Mouse (Mus musculus) stomach, postnatal 0 days (tissue): ENCODE data around the gene Nuak2. TPM values are rescaled to one million over a fixed set of nuclear protein-coding genes. Genes with fewer than 3 reads are reported as not detected.

Experiments used
- ATAC-seq: fragments of 200-750 bp; cut with Nextera tagmentation; 2 replicates; pipeline ENCODE4 v1.8.0; 2017; ENCODE audit not compliant: low FRiP score, low TSS enrichment
- DNase-seq: peaks from one replicate; pipeline ENCODE4 v3.0.0-alpha.2; 2016; ENCODE audit warnings: low spot score
- H3K27ac ChIP-seq: fragments of 300-500 bp; sonication (generic); replicated peaks from 2 replicates; pipeline ENCODE4 v1.5.1; 2014; ENCODE audit warnings: mild to moderate bottlenecking, control low read depth
- H3K27me3 ChIP-seq: fragments of 300-500 bp; sonication (generic); 2 replicates; pipeline ENCODE4 v1.6.1; 2014; ENCODE audit warnings: low read length; ENCODE audit not compliant: control insufficient read depth, insufficient read depth
- H3K36me3 ChIP-seq: fragments of 300-500 bp; sonication (generic); 2 replicates; pipeline ENCODE4 v1.6.1; 2014; ENCODE audit warnings: low read length, mixed read lengths; ENCODE audit not compliant: control insufficient read depth, insufficient read depth
- H3K4me1 ChIP-seq: fragments of 300-500 bp; sonication (generic); replicated peaks from 2 replicates; pipeline ENCODE4 v1.6.1; 2014; ENCODE audit warnings: antibody characterized with exemption; ENCODE audit not compliant: control insufficient read depth, insufficient read depth
- H3K4me2 ChIP-seq: fragments of 300-500 bp; sonication (generic); replicated peaks from 2 replicates; pipeline ENCODE4 v1.6.1; 2014; ENCODE audit warnings: low read depth, mild to moderate bottlenecking, control low read depth, moderate library complexity
- H3K4me3 ChIP-seq: fragments of 300-500 bp; sonication (generic); 2 replicates; pipeline ENCODE4 v1.5.1; 2014; ENCODE audit warnings: low read depth, low read length, control low read depth
- H3K9ac ChIP-seq: fragments of 300-500 bp; sonication (generic); 2 replicates; pipeline ENCODE4 v1.6.1; 2014; ENCODE audit warnings: mild to moderate bottlenecking, low read length, control low read depth, mixed read lengths
- H3K9me3 ChIP-seq: fragments of 300-500 bp; sonication (generic); 2 replicates; pipeline ENCODE4 v1.6.1; 2016; ENCODE audit warnings: low read length; ENCODE audit not compliant: control insufficient read depth
- CTCF ChIP-seq: IDR thresholded peaks from 2 replicates; pipeline ENCODE4 v1.5.1; 2016; ENCODE audit warnings: antibody characterized with exemption, low read depth, mild to moderate bottlenecking, moderate library complexity
- EP300 ChIP-seq: optimal IDR thresholded peaks from 2 replicates; pipeline ENCODE3; 2016; ENCODE audit warnings: antibody characterized with exemption
- WGBS: fragments of 180-500 bp; shearing (Covaris S2); extraction: QIAGEN DNeasy Blood & Tissue Kit; methylation state at CpG from one replicate; pipeline ENCODE4 v1.1.7; 2014; 5-methylcytosine and 5-hydroxymethylcytosine counted together
- polyA plus RNA-seq: library from polyadenylated mRNA; unstranded; fragments of >200 nt; fragmentation: Nextera tagmentation; extraction: Ambion mirVana; gene quantifications from 2 replicates; pipeline ENCODE4 v1.2.1, GENCODE M21; 2015

Gene Nuak2
- polyA plus RNA-seq, 1 experiment from 2014 or later = 6.2 TPM

DNA sequence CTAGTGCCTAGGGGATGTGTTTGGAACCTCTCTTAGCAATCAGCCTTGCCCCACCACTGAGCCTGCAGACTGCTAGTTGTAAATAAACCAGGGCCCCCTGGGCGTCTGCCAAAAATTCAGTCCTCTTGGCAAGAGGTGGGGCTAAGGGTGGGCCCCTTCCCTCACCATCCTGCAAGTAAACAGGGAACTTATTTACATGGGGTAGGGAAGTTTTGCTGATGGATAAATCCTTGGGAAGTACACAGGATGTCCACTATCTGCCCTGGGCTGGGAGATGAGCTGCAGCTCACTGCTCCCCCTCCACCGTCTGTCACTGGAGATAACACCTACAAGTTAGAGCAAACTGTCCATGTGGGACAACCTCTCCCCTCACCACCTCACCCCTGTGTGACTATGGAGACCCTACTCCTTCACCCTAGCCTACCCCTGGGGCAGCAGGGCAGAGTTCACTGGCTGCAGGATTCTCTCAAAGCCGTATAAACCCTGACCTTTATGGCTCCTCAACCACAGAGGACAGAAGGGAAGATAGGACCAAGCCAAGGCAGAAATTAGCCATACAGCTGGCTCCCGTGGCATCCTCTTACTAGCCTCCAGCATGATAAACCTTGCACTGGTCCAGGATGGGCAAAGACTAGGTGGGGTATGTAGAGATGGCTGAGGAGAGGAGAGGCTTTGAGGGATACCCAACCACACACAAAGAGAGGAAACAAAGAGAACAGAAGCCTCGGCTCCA, 58.4 kb downstream of the Nuak2 start:
- no peaks in the 10 kb centered on the region for H3K9me3 ChIP-seq
- H3K4me3 ChIP-seq = no peak overlapping the region
- H3K4me2 ChIP-seq = no peak overlapping the region
- DNase-seq = no peak
- TF ChIP-seq CTCF (no peak), EP300 (no peak)
- H3K36me3 ChIP-seq = no peaks in the 10 kb centered on the region
- WGBS = 39% methylated on average over 5 of the region's 5 CpGs
- H3K27me3 ChIP-seq = no peaks in the 10 kb centered on the region
- H3K4me1 ChIP-seq = peaks cover 13% of the 10 kb centered on the region
- 0 out of 2 replicates have a peak, but pooled peaks have one; percentile 6 for ATAC-seq
- H3K27ac ChIP-seq = 0 out of 2 replicates have a peak overlapping the region, but pooled peaks have one; percentile 24
- no peak overlapping the region for H3K9ac ChIP-seq

DNA sequence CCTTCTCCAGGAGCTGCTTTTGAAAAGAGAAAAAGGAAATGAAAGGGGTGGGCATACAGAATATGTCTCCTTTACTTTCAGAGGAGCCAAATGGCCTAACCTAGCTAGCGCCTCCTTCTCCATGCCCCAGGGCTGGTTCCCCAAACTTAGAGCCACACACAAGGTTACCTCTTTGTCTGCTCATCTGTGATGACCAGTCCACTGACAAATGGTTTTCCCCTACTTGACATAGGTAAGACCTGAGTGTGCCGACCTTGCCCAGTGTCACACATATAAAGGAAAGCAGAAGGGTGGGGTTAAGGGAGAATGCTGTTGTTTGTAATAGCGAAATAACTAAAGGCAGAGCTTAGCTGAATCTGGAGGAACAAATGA, 58.9 kb downstream of the Nuak2 start:
- H3K36me3 ChIP-seq = no peaks in the 10 kb centered on the region
- H3K9me3 ChIP-seq = no peaks in the 10 kb centered on the region
- no peak overlapping the region for H3K4me2 ChIP-seq
- no peak overlapping the region for H3K9ac ChIP-seq
- 62% methylated on average over 3 of the region's 3 CpGs for WGBS
- no peak overlapping the region for H3K27ac ChIP-seq
- H3K27me3 ChIP-seq = no peaks in the 10 kb centered on the region
- no peak overlapping the region for H3K4me3 ChIP-seq
- ATAC-seq = no peak
- peaks cover 13% of the 10 kb centered on the region for H3K4me1 ChIP-seq
- TF ChIP-seq CTCF (no peak), EP300 (no peak)
- no peak for DNase-seq

DNA sequence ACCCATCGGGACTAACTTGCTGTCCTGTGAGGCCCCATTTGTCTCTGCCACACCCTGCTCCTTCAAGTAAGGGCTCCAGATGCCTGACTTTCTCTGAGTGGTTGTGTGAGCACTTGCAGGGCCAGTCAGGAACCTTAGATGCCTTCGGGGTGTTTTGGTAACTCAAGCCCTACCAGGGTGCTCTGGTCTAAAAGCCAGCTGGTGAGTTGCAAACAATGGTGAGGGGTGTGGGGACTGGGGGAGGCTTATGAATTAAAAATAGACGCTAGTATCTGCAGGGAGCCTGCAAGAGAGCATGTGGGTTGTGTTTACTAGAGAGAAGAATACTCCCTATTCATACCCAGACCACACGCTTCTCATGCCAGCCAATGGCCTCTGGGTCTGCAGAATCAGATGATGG, 59.3 kb downstream of the Nuak2 start:
- DNase-seq (no peak), ATAC-seq (no peak)
- H3K4me2 ChIP-seq = no peak overlapping the region
- TF ChIP-seq EP300 = no peak
- TF ChIP-seq CTCF = no peak
- no peaks in the 10 kb centered on the region for H3K36me3 ChIP-seq
- H3K9me3 ChIP-seq = no peaks in the 10 kb centered on the region
- no peak overlapping the region for H3K27ac ChIP-seq
- H3K27me3 ChIP-seq = no peaks in the 10 kb centered on the region
- H3K4me3 ChIP-seq = no peak overlapping the region
- no peak overlapping the region for H3K9ac ChIP-seq
- H3K4me1 ChIP-seq = peaks cover 13% of the 10 kb centered on the region
- 28% methylated on average over 4 of the region's 4 CpGs for WGBS

DNA sequence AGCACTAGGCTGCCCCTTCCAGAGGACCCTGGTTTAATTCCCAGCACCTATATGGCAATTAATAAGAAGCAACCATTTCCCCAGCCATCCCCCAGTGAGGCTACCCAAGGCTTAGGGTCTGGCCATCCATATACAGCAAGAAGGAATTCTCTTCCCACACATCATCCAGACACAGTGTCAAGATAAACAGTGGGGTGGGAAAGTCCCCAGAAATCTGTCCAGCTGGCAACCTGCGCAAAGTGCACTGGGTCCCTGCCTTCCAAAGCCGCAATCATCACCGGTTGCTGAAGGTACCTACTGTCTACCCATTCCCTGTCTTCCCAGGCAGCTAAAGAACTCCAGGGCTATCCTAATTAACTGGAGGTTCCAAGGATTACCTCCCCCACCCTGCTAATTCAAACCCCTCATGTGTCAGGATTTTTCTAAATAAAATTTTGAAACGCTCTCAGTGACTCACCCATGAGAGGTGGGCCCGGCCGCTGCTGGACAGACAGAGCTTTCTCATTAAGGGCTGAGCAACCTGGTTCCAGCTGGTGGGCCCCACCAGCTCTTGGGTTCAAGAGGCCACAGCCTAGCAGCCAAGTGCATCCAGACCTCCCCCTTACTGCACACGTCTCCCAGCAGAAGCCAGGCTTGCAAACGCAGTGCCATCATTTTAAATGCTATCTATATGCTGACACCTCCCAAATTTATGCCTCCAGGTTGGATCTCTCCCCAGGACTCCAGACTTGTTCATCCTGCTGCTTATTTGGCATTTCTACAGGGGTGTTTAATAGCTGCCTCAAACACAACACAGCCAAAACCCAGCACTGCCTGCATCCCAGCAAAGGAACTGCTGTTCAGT, 60.5 kb downstream of the Nuak2 start:
- Histone ChIP-seq H3K9me3 (no peaks in the 10 kb centered on the region), H3K4me2 (no peak overlapping the region), H3K27me3 (no peaks in the 10 kb centered on the region), H3K36me3 (no peaks in the 10 kb centered on the region), H3K4me3 (no peak overlapping the region), H3K9ac (no peak overlapping the region), H3K4me1 (peaks cover 10% of the 10 kb centered on the region), H3K27ac (0 out of 2 replicates have a peak overlapping the region, but pooled peaks have one; percentile 30)
- WGBS = 54% methylated on average over 8 of the region's 8 CpGs
- ATAC-seq (peak; percentile 35; the same call in 1 of the 2 replicates), DNase-seq (no peak)
- TF ChIP-seq EP300 (no peak), CTCF (no peak)

DNA sequence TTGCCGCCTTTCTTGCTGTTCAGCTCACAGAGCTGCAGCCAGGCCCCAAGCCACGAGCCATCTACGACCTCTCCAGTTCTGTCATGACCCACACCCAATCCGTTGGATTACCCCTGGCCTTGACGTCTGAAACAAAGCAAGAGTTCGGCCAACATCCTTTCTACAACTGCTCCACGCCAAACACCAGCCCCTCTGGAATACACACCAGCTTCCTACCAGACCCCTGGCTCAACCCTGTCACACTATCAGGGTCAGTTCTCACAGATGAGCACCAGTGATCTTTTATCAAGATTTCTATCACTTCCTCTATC, 61.1 kb downstream of the Nuak2 start:
- no peak overlapping the region for H3K9ac ChIP-seq
- DNase-seq (no peak), ATAC-seq (no peak; the same call in 1 of the 2 replicates)
- no peak overlapping the region for H3K4me2 ChIP-seq
- no peaks in the 10 kb centered on the region for H3K36me3 ChIP-seq
- H3K4me3 ChIP-seq = no peak overlapping the region
- no peak for TF ChIP-seq CTCF
- no peak for TF ChIP-seq EP300
- WGBS = 38% methylated on average over 7 of the region's 7 CpGs
- H3K4me1 ChIP-seq = peaks cover 10% of the 10 kb centered on the region
- H3K9me3 ChIP-seq = no peaks in the 10 kb centered on the region
- 0 out of 2 replicates have a peak overlapping the region, but pooled peaks have one; percentile 30 for H3K27ac ChIP-seq
- no peaks in the 10 kb centered on the region for H3K27me3 ChIP-seq

DNA sequence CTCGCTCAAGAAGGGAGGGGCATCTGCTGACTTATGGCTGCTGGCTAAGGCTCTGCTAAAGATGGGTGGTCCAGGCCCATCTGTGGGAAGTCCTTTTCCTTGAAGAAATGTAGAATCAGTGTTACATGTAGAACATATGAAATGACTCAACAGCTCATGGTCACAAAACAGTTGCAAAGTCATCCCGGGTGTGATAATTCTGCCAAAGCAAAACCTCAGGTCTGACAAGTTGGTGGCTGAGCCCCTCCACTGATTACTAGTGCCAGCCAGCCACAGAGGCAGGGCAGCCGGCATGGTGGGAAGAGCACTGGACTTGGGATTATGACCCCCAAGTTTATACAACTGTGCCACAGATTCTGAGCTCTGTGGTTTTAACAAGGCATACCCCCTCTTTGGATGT, 61.9 kb downstream of the Nuak2 start:
- H3K36me3 ChIP-seq = no peaks in the 10 kb centered on the region
- WGBS = 57% methylated on average over 3 of the region's 3 CpGs
- no peak overlapping the region for H3K4me2 ChIP-seq
- no peak for TF ChIP-seq EP300
- no peak overlapping the region for H3K9ac ChIP-seq
- H3K9me3 ChIP-seq = no peaks in the 10 kb centered on the region
- no peak overlapping the region for H3K4me3 ChIP-seq
- no peak overlapping the region for H3K27ac ChIP-seq
- no peaks in the 10 kb centered on the region for H3K27me3 ChIP-seq
- DNase-seq (no peak), ATAC-seq (no peak)
- peaks cover 10% of the 10 kb centered on the region for H3K4me1 ChIP-seq
